Mouse (Mus musculus): ENCODE measurements around the gene Smyd4. TPM values are rescaled to one million over a fixed set of nuclear protein-coding genes. Genes with fewer than 3 reads are reported as not detected.

Gene Smyd4
- polyA plus RNA-seq, 2 experiments, result 7.9 to 11.6 TPM

DNA sequence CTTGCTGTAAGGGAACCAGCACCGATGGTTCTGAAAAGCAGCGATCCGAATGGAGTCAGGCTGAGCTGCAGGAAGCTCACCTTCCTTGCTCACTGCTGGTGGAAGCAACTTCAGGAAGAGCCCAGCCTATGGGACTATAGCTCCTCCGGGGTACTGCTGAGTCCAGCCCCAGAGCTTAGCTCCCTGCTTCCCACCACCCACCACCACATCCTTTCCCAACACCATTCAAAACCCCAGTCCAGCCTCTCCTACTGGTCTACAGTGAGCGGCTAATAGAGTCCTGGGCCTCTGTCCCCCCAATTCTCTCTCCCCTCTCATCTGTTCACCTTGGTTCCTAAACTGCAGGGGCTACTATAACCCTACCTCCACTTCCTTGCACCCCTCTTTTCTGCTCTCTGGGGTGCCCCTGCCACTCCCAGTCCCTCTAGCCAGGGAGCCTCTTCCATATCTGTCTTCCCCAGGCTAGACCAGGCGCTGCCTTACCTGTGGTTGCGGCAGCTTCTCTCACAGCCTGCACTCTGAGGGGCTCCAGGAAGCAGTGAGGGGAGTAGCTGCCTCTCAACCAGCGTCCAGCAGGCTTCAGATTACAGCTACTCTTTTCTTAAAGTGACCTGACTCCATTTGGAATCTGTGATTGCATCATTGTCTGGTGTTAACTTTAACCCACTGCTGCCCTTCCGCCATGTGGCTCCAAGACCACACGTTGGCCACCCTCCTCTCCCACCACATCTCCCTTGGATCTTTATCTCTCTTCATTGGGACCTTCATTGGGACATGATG, 74.0 kb downstream of the Smyd4 start, which contains the start of gene Serpinf1:
TSS of gene Serpinf1 (minus strand) at position 689 of the 780 bp plus-strand sequence.
- Histone ChIP-seq H3K4me1 (ENCODE audit: control insufficient read depth, insufficient read depth, low read length) (peaks cover 23% of the 10 kb centered on the region), H3K36me3 (ENCODE audit: control insufficient read depth, insufficient read depth, low read length) (0 out of 2 replicates have a peak, but pooled peaks cover 3% of the 10 kb centered on the region), H3K27me3 (ENCODE audit: control insufficient read depth, insufficient read depth, low read length) (no peaks in the 10 kb centered on the region), H3K27ac (replicated peaks; ENCODE audit: low read depth, low read length) (peak within 1 kb of the TSS; percentile 72), H3K4me3 (replicated peaks; ENCODE audit: low read length) (peak within 1 kb of the TSS; percentile 43), H3K9me3 (ENCODE audit: control insufficient read depth, low read length) (no peaks in the 10 kb centered on the region), H3K9ac (ENCODE audit: low read depth, low read length, severe bottlenecking) (peak within 1 kb of the TSS; percentile 62), H3K4me2 (replicated peaks; ENCODE audit: low read depth, low read length, severe bottlenecking) (peak within 1 kb of the TSS; percentile 62)
- ATAC-seq (ENCODE audit: low FRiP score, low read depth), result peak; percentile 62
- WGBS, result 28% methylated on average over 10 of the region's 10 CpGs
- TF ChIP-seq POLR2A (IDR thresholded peaks at IDR 0.05; ENCODE audit: borderline replicate concordance, extremely low read depth, insufficient read depth, insufficient read length), result 0 out of 2 replicates have a peak, but pooled peaks have one; percentile 35
- peak; percentile 40 for DNase-seq (ENCODE audit: low spot score)

DNA sequence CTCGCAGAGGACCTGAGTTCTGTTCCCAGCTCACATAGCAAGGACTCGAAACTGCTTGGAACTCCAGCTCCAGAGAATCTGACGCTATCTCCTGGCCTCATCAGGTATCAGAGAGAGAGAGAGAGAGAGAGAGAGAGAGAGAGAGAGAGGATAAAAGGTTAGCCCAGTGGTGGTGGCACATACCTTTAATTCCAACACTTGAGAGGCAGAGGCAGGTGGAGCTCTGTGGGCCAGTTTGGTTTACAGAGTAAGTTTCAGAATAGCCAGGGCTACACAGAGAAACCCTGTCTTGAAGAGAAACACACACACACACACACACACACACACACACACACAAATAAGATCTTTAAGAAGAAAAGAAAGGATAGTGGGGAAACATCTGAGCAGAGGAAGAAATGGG, 74.9 kb downstream of the Smyd4 start:
- TF ChIP-seq POLR2A (IDR thresholded peaks at IDR 0.05; ENCODE audit: borderline replicate concordance, extremely low read depth, insufficient read depth, insufficient read length), result no peak
- no peaks in the 10 kb centered on the region for H3K27me3 ChIP-seq (ENCODE audit: control insufficient read depth, insufficient read depth, low read length)
- H3K27ac ChIP-seq (replicated peaks; ENCODE audit: low read depth, low read length), result no peak overlapping the region
- no peaks in the 10 kb centered on the region for H3K36me3 ChIP-seq (ENCODE audit: control insufficient read depth, insufficient read depth, low read length)
- ATAC-seq (ENCODE audit: low FRiP score, low read depth) (no peak), DNase-seq (ENCODE audit: low spot score) (no peak)
- WGBS, result 87% methylated on average over 3 of the region's 3 CpGs
- no peaks in the 10 kb centered on the region for H3K9me3 ChIP-seq (ENCODE audit: control insufficient read depth, low read length)
- H3K9ac ChIP-seq (ENCODE audit: low read depth, low read length, severe bottlenecking), result no peak overlapping the region
- H3K4me2 ChIP-seq (replicated peaks; ENCODE audit: low read depth, low read length, severe bottlenecking), result no peak overlapping the region
- H3K4me3 ChIP-seq (replicated peaks; ENCODE audit: low read length), result no peak overlapping the region
- H3K4me1 ChIP-seq (ENCODE audit: control insufficient read depth, insufficient read depth, low read length), result peaks cover 23% of the 10 kb centered on the region

DNA sequence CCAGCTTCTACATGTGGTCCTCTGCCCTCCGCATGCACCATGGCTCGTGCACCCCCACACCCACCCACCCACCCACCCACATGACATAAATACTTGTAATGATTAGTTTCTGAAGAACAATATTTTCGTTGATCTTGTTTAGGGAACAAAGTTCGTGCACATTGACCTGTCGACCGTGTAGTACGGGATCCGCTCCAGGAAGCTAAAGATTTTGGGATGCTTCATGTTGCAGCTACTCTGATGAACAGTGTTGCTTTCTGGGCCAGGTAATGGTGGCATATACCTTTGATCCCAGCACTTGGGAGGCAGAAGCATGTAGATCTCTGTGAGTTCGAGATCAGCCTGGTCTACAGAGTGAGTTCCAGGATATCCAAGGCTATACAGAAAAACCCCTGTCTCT, 75.8 kb downstream of the Smyd4 start:
- Histone ChIP-seq H3K4me3 (replicated peaks; ENCODE audit: low read length) (no peak overlapping the region), H3K4me2 (replicated peaks; ENCODE audit: low read depth, low read length, severe bottlenecking) (no peak overlapping the region), H3K27me3 (ENCODE audit: control insufficient read depth, insufficient read depth, low read length) (no peaks in the 10 kb centered on the region), H3K27ac (replicated peaks; ENCODE audit: low read depth, low read length) (no peak overlapping the region), H3K9ac (ENCODE audit: low read depth, low read length, severe bottlenecking) (no peak overlapping the region), H3K4me1 (ENCODE audit: control insufficient read depth, insufficient read depth, low read length) (peaks cover 23% of the 10 kb centered on the region), H3K36me3 (ENCODE audit: control insufficient read depth, insufficient read depth, low read length) (no peaks in the 10 kb centered on the region), H3K9me3 (ENCODE audit: control insufficient read depth, low read length) (no peaks in the 10 kb centered on the region)
- ATAC-seq (ENCODE audit: low FRiP score, low read depth) (no peak), DNase-seq (ENCODE audit: low spot score) (no peak)
- 93% methylated on average over 9 of the region's 9 CpGs for WGBS
- no peak for TF ChIP-seq POLR2A (IDR thresholded peaks at IDR 0.05; ENCODE audit: borderline replicate concordance, extremely low read depth, insufficient read depth, insufficient read length)

DNA sequence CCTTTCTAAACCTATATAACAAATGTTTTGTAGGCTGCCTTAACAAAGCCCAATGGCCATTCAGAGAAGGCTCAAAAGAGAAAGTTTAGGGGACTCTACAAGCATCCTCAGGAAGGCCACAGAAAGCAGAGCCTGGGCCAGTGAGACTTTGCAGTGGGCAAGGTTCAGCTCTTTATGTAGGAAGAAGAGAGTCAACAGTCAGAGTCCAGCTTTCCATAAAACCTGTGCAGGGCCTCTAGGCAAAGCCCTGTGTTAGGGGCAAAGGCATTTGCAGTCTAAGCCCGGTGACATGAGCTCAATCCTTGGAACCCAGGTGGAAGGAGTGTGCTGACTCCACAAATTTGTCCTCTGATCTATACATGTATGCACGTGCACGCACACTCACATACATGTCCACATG, 76.2 kb downstream of the Smyd4 start:
- no peak overlapping the region for H3K9ac ChIP-seq (ENCODE audit: low read depth, low read length, severe bottlenecking)
- no peaks in the 10 kb centered on the region for H3K27me3 ChIP-seq (ENCODE audit: control insufficient read depth, insufficient read depth, low read length)
- H3K27ac ChIP-seq (replicated peaks; ENCODE audit: low read depth, low read length), result no peak overlapping the region
- no peak for TF ChIP-seq POLR2A (IDR thresholded peaks at IDR 0.05; ENCODE audit: borderline replicate concordance, extremely low read depth, insufficient read depth, insufficient read length)
- H3K36me3 ChIP-seq (ENCODE audit: control insufficient read depth, insufficient read depth, low read length), result no peaks in the 10 kb centered on the region
- no peak overlapping the region for H3K4me3 ChIP-seq (replicated peaks; ENCODE audit: low read length)
- no peak overlapping the region for H3K4me2 ChIP-seq (replicated peaks; ENCODE audit: low read depth, low read length, severe bottlenecking)
- no peak for ATAC-seq (ENCODE audit: low FRiP score, low read depth)
- H3K9me3 ChIP-seq (ENCODE audit: control insufficient read depth, low read length), result no peaks in the 10 kb centered on the region
- peaks cover 23% of the 10 kb centered on the region for H3K4me1 ChIP-seq (ENCODE audit: control insufficient read depth, insufficient read depth, low read length)
- 85% methylated on average over 3 of the region's 3 CpGs for WGBS
- DNase-seq (ENCODE audit: low spot score), result no peak

DNA sequence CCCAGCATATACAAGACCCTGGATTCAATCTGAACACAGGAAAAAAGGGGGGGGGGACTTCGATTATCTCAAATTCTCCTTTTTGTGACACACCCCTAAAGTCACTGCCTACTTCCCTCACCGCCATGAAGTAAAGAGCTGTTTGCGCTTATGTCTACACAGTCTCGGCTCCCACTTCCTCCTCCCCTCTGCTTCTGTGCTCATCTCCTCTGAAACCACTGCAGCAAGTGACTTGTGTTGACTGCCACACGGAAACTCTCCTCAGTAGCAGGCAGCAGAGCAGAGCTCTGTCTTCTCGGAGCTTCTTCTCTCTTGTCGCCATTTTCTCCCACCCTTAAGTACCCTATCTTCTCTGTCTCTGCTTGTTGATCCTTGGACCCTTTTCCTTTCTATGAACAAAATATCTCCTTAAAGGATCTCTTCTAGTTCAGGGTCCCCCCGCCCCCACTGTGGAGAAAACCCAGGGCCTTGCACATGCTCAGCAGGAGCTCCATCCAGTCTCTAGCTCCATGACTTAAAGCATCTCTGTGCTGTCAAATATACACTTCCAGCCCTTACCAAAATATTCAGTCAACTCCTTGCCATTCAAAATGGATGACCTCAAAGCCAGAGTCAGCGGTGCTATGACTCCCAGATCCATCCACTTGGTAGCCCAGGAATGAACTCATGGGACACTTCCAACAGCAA, 80.9 kb downstream of the Smyd4 start:
- ATAC-seq (ENCODE audit: low FRiP score, low read depth) (no peak), DNase-seq (ENCODE audit: low spot score) (no peak)
- Histone ChIP-seq H3K9me3 (ENCODE audit: control insufficient read depth, low read length) (no peaks in the 10 kb centered on the region; the same call in 1 of the 2 replicates), H3K27me3 (ENCODE audit: control insufficient read depth, insufficient read depth, low read length) (no peaks in the 10 kb centered on the region), H3K4me1 (ENCODE audit: control insufficient read depth, insufficient read depth, low read length) (no peaks in the 10 kb centered on the region), H3K36me3 (ENCODE audit: control insufficient read depth, insufficient read depth, low read length) (no peaks in the 10 kb centered on the region), H3K4me2 (replicated peaks; ENCODE audit: low read depth, low read length, severe bottlenecking) (no peak overlapping the region), H3K4me3 (replicated peaks; ENCODE audit: low read length) (no peak overlapping the region), H3K27ac (replicated peaks; ENCODE audit: low read depth, low read length) (no peak overlapping the region), H3K9ac (ENCODE audit: low read depth, low read length, severe bottlenecking) (no peak overlapping the region)
- WGBS, result 88% methylated on average over 8 of the region's 9 CpGs
- no peak for TF ChIP-seq POLR2A (IDR thresholded peaks at IDR 0.05; ENCODE audit: borderline replicate concordance, extremely low read depth, insufficient read depth, insufficient read length)

Measured in limb, embryonic 14.5 days (tissue).